Mouse (Mus musculus): ENCODE measurements at regions not wholly inside any gene's neighbourhood (a gene's known extent, or its start where the extent isn't known, plus 50 kb on each side); places are given as distances from the start of the nearest gene placed in this dataset.

GRCm38 (mm10) chr7:72501431-72501830 lies 195.0 kb upstream of the Mctp2 start:
- no peak for DNase-seq (ENCODE audit: low read depth, low spot score)

DNA sequence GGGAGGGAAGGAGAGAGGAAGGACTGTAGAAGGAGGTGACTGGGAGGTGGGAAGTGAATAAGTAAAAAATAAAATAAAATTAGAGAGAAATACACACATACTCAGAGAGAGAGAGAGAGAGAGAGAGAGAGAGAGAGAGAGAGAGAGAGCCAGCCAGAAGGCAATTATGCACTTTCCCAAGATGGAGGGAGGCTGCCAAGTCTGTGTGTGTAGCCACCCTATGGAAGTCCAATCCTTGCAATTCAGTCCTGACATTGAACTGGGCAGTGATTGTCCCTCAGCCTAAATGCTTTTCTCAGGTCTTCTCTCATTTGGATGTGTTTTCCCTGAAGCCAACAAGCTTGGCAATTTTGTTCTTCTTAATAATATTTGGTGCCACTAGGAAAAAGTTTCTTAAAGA lies 197.3 kb upstream of the Mctp2 start:
- no peak for DNase-seq (ENCODE audit: low read depth, low spot score)

- peak; percentile 81 for DNase-seq (ENCODE audit: low read depth, low spot score)
Measured at GRCm38 (mm10) chr7:72504268-72504667, 197.9 kb upstream of the Mctp2 start.

DNA sequence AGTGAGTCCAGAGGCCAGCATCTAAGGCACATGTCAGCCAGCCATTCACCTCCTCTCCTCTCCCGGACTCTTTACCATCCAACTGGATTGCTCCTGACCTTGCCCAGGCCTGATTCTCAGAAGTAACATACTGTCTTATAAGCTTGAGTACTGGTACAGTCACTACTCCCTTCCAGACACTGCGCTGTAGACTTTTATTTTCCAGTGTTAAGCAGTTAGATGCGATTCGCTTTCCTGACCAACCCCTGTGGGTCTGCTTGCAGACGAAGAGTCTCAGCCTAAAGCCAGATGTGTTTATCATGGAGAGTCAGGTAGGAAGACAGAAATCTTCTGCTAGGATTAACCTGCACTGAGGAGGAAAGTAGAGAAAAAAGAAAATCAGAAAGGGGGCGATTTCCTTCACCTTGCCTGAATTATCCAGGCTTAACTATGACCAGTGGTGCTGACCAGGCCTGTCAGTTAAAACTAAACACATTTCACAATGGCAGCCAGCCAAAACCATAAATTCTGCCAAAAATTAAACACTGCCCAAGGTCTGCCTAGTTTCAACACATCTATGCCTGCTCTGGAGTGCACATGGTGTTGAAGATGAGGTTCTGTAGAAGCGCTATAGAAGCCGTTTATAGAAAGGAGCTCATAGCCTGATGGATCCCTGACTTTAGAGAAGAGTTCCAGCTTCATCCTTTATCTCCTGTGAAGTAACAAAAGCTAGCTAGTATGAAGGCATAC lies 199.5 kb upstream of the Mctp2 start:
- no peak for DNase-seq (ENCODE audit: low read depth, low spot score)

- DNase-seq (ENCODE audit: low read depth, low spot score): no peak
Measured at GRCm38 (mm10) chr7:72507946-72508345, 201.5 kb upstream of the Mctp2 start.

DNA sequence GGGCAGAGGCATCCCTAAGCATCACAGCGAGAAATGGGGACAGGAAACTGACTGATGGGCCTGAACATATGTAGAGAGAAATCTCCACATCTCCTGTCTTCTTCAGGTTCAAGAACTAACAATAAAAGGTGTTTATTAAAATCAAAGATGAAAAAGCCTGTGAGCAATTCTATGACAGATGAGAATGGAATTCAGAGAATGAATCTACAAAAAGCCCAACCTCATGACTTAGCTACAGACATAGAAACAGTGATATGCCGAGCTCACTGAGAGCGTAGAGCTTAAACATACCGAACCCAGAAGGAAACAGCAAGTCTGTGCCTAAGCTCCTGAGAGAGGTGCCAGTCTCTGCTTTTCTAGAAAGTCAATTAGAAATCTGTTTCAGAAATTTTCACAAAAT lies 203.7 kb upstream of the Mctp2 start:
- no peak for DNase-seq (ENCODE audit: low read depth, low spot score)

DNA sequence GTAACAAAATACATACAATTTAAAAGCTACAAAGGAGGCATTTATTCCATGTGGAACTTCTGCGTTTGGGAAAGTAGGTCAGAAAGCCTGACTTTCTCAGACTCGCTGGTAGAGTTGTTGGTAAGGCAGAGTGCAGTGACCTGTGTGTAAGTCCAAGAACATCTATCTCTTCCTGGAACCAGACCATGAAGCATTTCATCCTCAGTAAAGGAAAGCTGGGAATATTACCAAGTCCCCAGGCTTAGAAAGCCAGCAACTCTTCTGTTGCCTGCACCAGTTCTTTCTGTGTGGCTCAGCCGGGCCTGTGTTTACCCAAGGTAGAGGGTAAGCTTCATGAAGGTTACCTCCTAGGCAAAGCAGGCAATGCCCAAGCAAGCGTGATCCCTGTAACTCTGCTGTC lies 207.0 kb upstream of the Mctp2 start:
- no peak for DNase-seq (ENCODE audit: low read depth, low spot score)

DNA sequence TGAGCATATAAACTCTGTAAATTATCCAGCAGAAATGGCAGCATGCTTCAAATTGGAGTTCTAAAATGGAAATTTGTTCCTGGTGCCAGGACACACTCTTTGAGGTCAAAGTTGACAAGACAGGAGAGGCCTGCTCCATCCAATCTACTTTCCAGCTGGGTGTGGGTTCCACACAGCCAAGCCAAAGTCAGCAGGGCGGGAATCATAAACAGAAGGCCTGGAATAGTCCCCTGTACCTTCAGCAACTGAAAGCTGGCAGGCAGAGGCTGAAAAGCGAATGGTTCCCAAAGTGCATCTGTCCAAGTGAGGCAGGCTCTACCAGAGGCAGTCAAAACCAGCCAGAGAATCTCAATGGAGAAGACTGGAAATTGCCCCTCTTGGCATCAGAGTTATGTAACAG lies 208.4 kb upstream of the Mctp2 start:
- DNase-seq (ENCODE audit: low read depth, low spot score): no peak

GRCm38 (mm10) chr7:72518421-72518972 lies 212.1 kb upstream of the Mctp2 start:
- DNase-seq (ENCODE audit: low read depth, low spot score): no peak

GRCm38 (mm10) chr7:72519359-72520115 lies 213.1 kb upstream of the Mctp2 start:
- DNase-seq (ENCODE audit: low read depth, low spot score): peak; percentile 48

DNA sequence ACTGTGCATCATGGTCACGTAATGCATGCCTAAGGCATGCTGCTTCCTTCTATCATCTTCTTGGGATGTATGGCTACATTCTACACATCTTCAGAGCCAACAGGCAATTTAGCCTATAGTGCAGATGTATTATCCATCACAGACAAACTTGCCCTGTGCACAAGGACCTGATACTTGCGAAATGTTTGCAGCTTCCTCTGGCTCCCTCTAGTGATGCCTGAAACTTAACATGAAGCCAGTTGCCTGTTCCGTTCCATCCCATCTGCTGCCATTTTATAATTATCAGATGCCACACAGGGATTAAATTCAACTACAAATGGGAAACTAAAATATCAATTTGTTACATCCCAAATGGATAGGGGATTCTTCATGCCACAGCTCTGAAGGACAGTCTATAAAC lies 222.5 kb upstream of the Mctp2 start:
- DNase-seq (ENCODE audit: low read depth, low spot score): no peak

DNA sequence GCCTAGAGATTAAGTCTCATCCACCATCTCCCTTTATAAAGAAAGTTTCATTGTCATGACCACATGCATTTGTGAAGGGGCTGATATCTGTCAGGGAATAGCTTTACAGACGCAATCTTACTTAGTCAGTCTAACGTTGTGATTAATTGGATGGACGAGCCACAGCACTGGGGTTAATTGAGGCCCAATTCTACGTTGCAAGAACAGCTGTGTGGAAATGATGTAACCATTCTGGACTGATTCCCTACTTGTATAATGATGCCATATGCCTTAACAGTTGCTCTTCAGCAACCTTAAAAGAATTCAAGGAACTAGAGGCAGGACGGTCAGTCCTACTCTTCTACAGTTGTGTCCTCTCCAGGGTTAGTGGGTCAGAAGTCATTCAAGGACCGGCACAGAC lies 231.9 kb upstream of the Mctp2 start:
- DNase-seq (ENCODE audit: low read depth, low spot score): peak; percentile 56

- peak; percentile 34 for DNase-seq (ENCODE audit: low read depth, low spot score)
Measured at GRCm38 (mm10) chr7:72539915-72540314, 233.5 kb upstream of the Mctp2 start.

DNA sequence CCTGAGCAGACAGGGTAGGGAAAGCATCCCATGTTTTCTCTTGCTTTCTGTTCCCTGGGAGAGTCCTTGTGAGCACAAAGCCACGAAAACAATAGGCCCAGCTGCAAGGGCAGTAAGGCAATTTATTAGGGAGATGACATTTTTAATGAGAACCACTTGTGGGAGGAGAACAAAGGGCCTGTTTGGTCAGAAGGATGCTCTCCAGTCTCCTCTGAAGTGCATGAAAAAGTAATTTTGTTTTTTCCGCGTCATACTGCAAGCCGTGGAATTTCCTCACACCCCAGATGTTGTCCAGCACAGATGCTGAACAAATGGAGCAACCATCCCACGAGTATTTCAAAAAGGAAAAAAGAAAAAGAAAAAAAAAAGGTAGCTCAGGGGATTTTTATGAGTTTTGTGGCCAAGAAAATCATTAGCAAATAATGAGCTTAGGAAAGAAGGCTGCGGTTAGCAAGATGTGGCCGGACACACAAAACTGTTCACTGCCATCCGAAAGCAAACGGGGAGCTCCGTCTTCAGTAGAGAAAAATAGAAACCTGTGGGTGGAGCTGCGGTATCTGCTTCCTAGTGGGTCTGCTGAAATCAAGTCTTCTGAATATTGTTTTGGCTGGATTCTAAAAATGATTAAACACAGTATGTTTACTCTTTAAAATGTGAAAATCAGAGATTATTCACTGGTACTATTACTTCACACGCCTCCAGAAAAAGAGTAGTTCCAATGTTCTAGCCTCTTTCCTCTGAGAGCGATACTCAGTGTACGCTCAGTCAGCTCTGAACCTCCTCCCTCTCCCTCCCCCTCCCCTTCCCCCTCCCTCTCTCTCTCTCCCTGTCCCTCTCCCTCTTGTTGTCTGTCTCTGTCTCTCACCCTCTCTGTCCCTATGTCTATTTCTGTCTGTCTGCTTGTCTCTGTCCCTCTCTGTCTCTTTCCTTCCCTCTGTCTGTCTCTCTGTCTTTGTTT lies 235.4 kb upstream of the Mctp2 start:
- peak; percentile 87 for DNase-seq (ENCODE audit: low read depth, low spot score)

DNA sequence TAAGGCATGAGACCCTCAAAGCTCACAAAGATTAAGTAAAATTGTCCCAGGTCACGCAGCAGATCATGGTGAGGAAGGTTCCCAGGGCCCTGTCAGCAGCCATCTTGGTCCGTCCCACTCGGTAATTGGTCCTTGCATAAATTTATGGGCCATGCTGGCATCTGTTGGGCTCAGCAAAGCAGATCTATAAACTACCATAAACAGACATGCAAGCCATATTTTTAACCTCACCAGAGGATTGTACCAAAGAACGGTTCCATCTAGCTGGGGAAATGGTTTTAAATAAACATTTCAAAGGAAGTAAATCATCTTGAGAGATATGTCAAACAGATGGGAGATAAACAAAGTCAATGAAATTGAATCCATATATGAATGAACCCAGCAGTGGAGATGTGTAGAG lies 237.1 kb upstream of the Mctp2 start:
- no peak for DNase-seq (ENCODE audit: low read depth, low spot score)

- DNase-seq (ENCODE audit: low read depth, low spot score): no peak
Measured at GRCm38 (mm10) chr7:72543946-72544345, 237.5 kb upstream of the Mctp2 start.

DNA sequence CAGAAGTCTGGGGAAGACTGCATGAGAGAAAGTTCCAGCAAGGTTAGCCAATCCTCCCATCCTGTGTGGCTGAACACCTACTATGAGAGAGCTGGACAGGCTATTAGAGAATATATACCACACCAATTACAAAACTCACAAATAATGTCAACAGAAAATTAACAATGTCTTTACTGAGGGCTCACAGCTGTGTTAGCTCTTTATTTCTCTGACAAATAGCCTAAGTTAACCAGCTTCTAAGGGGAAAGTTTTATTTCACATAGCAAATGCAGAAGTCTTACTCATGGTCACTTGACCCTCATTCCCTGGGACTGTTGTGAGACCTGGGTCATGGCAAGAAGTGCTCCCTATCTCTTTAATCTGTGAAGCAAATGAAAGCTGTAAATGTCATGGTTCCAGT lies 261.0 kb upstream of the Mctp2 start:
- no peak for DNase-seq (ENCODE audit: low read depth, low spot score)

DNA sequence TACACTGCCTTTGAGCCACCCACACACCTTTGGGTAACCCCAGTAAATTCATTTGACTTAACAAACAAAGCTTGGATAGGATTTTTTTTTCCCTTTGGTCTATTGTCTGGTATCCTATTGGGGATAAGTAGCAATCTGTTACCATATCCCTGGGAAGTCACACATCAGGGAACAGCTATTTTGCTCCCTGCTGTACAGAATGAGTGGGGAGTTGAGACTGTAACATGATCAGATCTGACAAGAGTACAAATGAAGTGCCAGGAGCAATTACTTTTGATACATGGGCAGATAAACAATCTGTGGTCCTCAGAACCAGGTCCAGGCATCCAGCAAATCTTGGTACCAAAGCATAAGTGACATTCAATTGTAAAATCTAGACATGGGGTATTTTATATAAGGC lies 262.8 kb upstream of the Mctp2 start:
- no peak for DNase-seq (ENCODE audit: low read depth, low spot score)

DNA sequence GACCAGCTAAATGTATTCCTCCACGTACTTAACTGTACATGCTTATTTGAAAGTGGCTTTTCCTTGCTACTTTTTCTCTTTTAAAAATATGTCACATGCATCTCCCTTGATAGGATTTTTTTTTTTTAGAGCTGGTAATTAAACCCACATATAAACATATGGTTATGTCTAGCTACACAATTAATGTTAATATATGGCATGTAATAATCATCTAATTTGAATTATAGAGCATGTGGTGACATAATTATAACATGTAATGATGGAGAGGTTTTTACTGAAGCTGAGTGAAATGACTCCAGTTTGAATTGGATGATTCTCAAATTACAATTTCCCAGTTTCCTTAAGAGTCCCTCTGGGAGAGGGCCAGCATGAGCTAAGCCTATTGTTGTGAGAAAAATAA lies 267.9 kb upstream of the Mctp2 start:
- no peak for DNase-seq (ENCODE audit: low read depth, low spot score)

DNA sequence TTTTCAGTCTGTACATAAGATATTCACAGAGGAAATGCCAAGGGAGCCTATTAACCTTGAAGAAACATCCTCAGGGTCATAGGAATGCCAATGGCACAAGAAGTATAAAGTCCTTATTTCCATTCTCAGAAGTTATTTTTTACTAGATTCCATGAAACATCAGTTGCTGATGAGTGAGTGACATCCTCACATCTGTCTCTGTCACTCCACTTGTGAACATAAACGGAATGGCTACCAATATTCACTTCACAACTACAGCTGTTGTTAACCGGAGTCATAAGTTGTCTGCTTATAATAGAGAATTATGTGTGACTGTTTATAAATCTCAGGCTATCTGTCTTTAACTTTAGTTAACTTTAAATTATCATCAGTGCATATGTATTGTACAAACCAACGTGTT lies 278.0 kb upstream of the Mctp2 start:
- no peak for DNase-seq (ENCODE audit: low read depth, low spot score)

- peak; percentile 70 for DNase-seq (ENCODE audit: low read depth, low spot score)
Measured at GRCm38 (mm10) chr7:72589241-72589668, 282.8 kb upstream of the Mctp2 start.

Data from skeletal muscle tissue, adult 2 months (tissue).